Mouse (Mus musculus) CH12.LX (cell line): Measurements from ENCODE around the gene Rims1. TPM values are rescaled to one million over a fixed set of nuclear protein-coding genes. Genes with fewer than 3 reads are reported as not detected.

Experiments
- DNase-seq: peaks from one replicate; pipeline ENCODE4 v3.0.0-alpha.2; 2013; ENCODE audit errors: extremely low read depth
- H3K27ac ChIP-seq: 2 replicates; pipeline ENCODE4 v1.5.1; 2012; ENCODE audit warnings: low read depth, mild to moderate bottlenecking, control low read depth, moderate library complexity; ENCODE audit not compliant: insufficient read depth
- H3K27me3 ChIP-seq: replicated peaks from 2 replicates; pipeline ENCODE3; 2012; ENCODE audit warnings: inconsistent platforms
- H3K36me3 ChIP-seq, 2 experiments: replicated peaks in 1 of 2; 2 replicates each; pipeline versions ENCODE3 to v1.6.1; 2012; ENCODE audit warnings: inconsistent platforms in 1 of 2, low read length in 1 of 2, mild to moderate bottlenecking in 1 of 2, mixed read lengths in 1 of 2, moderate library complexity in 1 of 2; ENCODE audit not compliant: control insufficient read depth in 1 of 2, insufficient read depth in 1 of 2
- H3K4me1 ChIP-seq, 2 experiments: 2 replicates each; pipeline ENCODE4 v1.6.1; 2012; ENCODE audit warnings: inconsistent platforms in 1 of 2, moderate library complexity in 1 of 2; ENCODE audit not compliant: insufficient read depth in 2 of 2, control insufficient read depth in 1 of 2
- H3K4me2 ChIP-seq: 2 replicates; pipeline ENCODE4 v1.6.1; 2012; ENCODE audit warnings: low read depth, mild to moderate bottlenecking, control low read depth; ENCODE audit not compliant: poor library complexity, insufficient read depth, severe bottlenecking
- H3K4me3 ChIP-seq, 3 experiments: fragments of 150-350 bp in 1 of 3; sonication (generic) in 1 of 3; replicated peaks in 1 of 3; 2 replicates each; pipeline versions ENCODE3 to v1.5.1; 2011 to 2012; ENCODE audit warnings: low read depth in 2 of 3, low read length in 2 of 3, mild to moderate bottlenecking in 2 of 3, moderate library complexity in 2 of 3, control low read depth in 1 of 3, improper control_type of control experiment in 1 of 3, inconsistent platforms in 1 of 3, mixed read lengths in 1 of 3; ENCODE audit not compliant: poor library complexity in 1 of 3
- H3K79me2 ChIP-seq: replicated peaks from 2 replicates; pipeline ENCODE4 v1.6.1; 2012; ENCODE audit warnings: mild to moderate bottlenecking, moderate library complexity; ENCODE audit not compliant: control insufficient read depth, poor library complexity, insufficient read depth, severe bottlenecking; ENCODE audit errors: extremely low read depth
- H3K9ac ChIP-seq: 2 replicates; pipeline ENCODE4 v1.6.1; 2012; ENCODE audit warnings: low read depth, mild to moderate bottlenecking, control low read depth, moderate library complexity; ENCODE audit not compliant: insufficient read depth
- H3K9me3 ChIP-seq: replicated peaks from 2 replicates; pipeline ENCODE3; 2012; ENCODE audit warnings: low read length, inconsistent platforms, mixed read lengths
- BHLHE40 ChIP-seq: IDR thresholded peaks from 2 replicates; pipeline ENCODE4 v1.6.1; 2011; ENCODE audit warnings: mild to moderate bottlenecking, low read depth, low read length, improper control_type of control experiment
- CHD1 ChIP-seq: IDR thresholded peaks from 2 replicates; pipeline ENCODE4 v1.6.1; 2012; ENCODE audit warnings: low read depth, low read length, improper control_type of control experiment, inconsistent platforms
- CHD2 ChIP-seq: IDR thresholded peaks from 2 replicates; pipeline ENCODE4 v1.6.1; 2011; ENCODE audit warnings: low read length, improper control_type of control experiment
- EP300 ChIP-seq: IDR thresholded peaks from 2 replicates; pipeline ENCODE4 v1.6.1; 2011; ENCODE audit warnings: low read length, improper control_type of control experiment
- ETS1 ChIP-seq: conservative IDR thresholded peaks from 2 replicates; pipeline ENCODE4 v1.6.1; 2012; ENCODE audit warnings: low read depth, mild to moderate bottlenecking, inconsistent platforms, low read length, improper control_type of control experiment, moderate library complexity
- GABPA ChIP-seq: IDR thresholded peaks from 2 replicates; pipeline ENCODE4 v1.6.1; 2012; ENCODE audit warnings: low read depth, low read length, improper control_type of control experiment, inconsistent platforms; ENCODE audit not compliant: insufficient replicate concordance
- IRF4 ChIP-seq: IDR thresholded peaks from 2 replicates; pipeline ENCODE4 v1.6.1; 2014; ENCODE audit warnings: low read depth, mild to moderate bottlenecking, inconsistent platforms, low read length, improper control_type of control experiment
- JUN ChIP-seq: IDR thresholded peaks from 2 replicates; pipeline ENCODE4 v1.6.1; 2011; ENCODE audit warnings: low read depth, mild to moderate bottlenecking, low read length, improper control_type of control experiment, moderate library complexity; ENCODE audit not compliant: insufficient read depth
- JUND ChIP-seq: conservative IDR thresholded peaks from 2 replicates; pipeline ENCODE4 v1.6.1; 2011; ENCODE audit warnings: low read depth, low read length, improper control_type of control experiment
- KAT2A ChIP-seq: IDR thresholded peaks from 2 replicates; pipeline ENCODE4 v1.6.1; 2012; ENCODE audit warnings: low read length, improper control_type of control experiment, inconsistent platforms; ENCODE audit not compliant: insufficient replicate concordance
- MAFK ChIP-seq: IDR thresholded peaks from 2 replicates; pipeline ENCODE4 v1.6.1; 2011; ENCODE audit warnings: low read length, improper control_type of control experiment; ENCODE audit not compliant: insufficient replicate concordance
- MAX ChIP-seq: IDR thresholded peaks from 2 replicates; pipeline ENCODE4 v1.6.1; 2011; ENCODE audit warnings: low read length, improper control_type of control experiment
- MAZ ChIP-seq: IDR thresholded peaks from 2 replicates; pipeline ENCODE4 v1.6.1; 2012; ENCODE audit warnings: low read depth, mild to moderate bottlenecking, inconsistent platforms, low read length, improper control_type of control experiment, moderate library complexity
- MEF2A ChIP-seq: IDR thresholded peaks from 2 replicates; pipeline ENCODE4 v1.6.1; 2014; ENCODE audit warnings: low read depth, mild to moderate bottlenecking, inconsistent platforms, low read length, improper control_type of control experiment, borderline replicate concordance
- MXI1 ChIP-seq: IDR thresholded peaks from 2 replicates; pipeline ENCODE4 v1.6.1; 2011; ENCODE audit warnings: mild to moderate bottlenecking, low read depth, low read length, improper control_type of control experiment
- MYC ChIP-seq: IDR thresholded peaks from 2 replicates; pipeline ENCODE4 v1.6.1; 2011; ENCODE audit warnings: low read depth, mild to moderate bottlenecking, improper control_type of control experiment, low read length
- NELFE ChIP-seq: IDR thresholded peaks from 2 replicates; pipeline ENCODE4 v1.6.1; 2011; ENCODE audit warnings: low read depth, low read length, improper control_type of control experiment
- NRF1 ChIP-seq: IDR thresholded peaks from 2 replicates; pipeline ENCODE4 v1.6.1; 2014; ENCODE audit warnings: low read depth, mild to moderate bottlenecking, inconsistent platforms, low read length, improper control_type of control experiment, moderate library complexity
- RCOR1 ChIP-seq: conservative IDR thresholded peaks from 2 replicates; pipeline ENCODE4 v1.6.1; 2012; ENCODE audit warnings: low read depth, mild to moderate bottlenecking, inconsistent platforms, low read length, improper control_type of control experiment
- USF1 ChIP-seq: IDR thresholded peaks from 2 replicates; pipeline ENCODE4 v1.6.1; 2014; ENCODE audit warnings: low read depth, mild to moderate bottlenecking, inconsistent platforms, low read length, improper control_type of control experiment
- USF2 ChIP-seq: conservative IDR thresholded peaks from 2 replicates; pipeline ENCODE4 v1.6.1; 2011; ENCODE audit warnings: low read depth, low read length, improper control_type of control experiment
- ZC3H11A ChIP-seq: IDR thresholded peaks from 2 replicates; pipeline ENCODE4 v1.6.1; 2012; ENCODE audit warnings: low read depth, mild to moderate bottlenecking, inconsistent platforms, low read length, improper control_type of control experiment
- ZKSCAN1 ChIP-seq: IDR thresholded peaks from 2 replicates; pipeline ENCODE4 v1.6.1; 2012; ENCODE audit warnings: low read depth, inconsistent platforms, low read length, improper control_type of control experiment, borderline replicate concordance
- ZMIZ1 ChIP-seq: IDR thresholded peaks from 2 replicates; pipeline ENCODE4 v1.6.1; 2012; ENCODE audit warnings: low read depth, mild to moderate bottlenecking, inconsistent platforms, low read length, improper control_type of control experiment
- ZNF384 ChIP-seq: IDR thresholded peaks from 2 replicates; pipeline ENCODE4 v1.6.1; 2012; ENCODE audit warnings: low read depth, low read length, improper control_type of control experiment, inconsistent platforms
- dilution Hi-C: fragments of 300-500 bp; cut with MboI; formaldehyde crosslinking; loops from 2 replicates; pipeline ENCODE4 v1.14.3; 2020; ENCODE audit warnings: low sequenced_read_pairs; ENCODE audit not compliant: extremely low pct_unique_long_range_greater_than_20kb, extremely low pct_ligation_motif_present
- in situ Hi-C: fragments of 300-500 bp; cut with MboI; formaldehyde crosslinking; loops from 3 replicates; pipeline ENCODE4 v1.14.3; 2019; ENCODE audit warnings: low sequenced_read_pairs, low pct_ligation_motif_present, low pct_unique_long_range_greater_than_20kb, mixed read lengths
- polyA plus RNA-seq: library from polyadenylated mRNA; unstranded; fragments of >175 nt; gene quantifications from 2 replicates; pipeline ENCODE4 v1.2.1, GENCODE M21; 2012; ENCODE audit warnings: low read depth; ENCODE audit not compliant: insufficient read length
- total RNA-seq, 2 experiments: library from RNA; depleted of rRNA; stranded (reverse); fragments of 300-350 nt in 1 of 2; fragments of >200 nt in 1 of 2; gene quantifications; 2 replicates each; pipeline ENCODE4 v1.2.3; 2012 to 2014

Rims1 gene
- total and polyA plus RNA-seq, 3 experiments = not detected

GRCm38 (mm10) chr1:22293953-22294352, 511.8 kb downstream of the Rims1 start:
- Histone ChIP-seq H3K9ac (no peak overlapping the region), H3K27me3 (no peaks in the 10 kb centered on the region), H3K9me3 (no peaks in the 10 kb centered on the region)
- no peak for TF ChIP-seq MAZ
- no peak for TF ChIP-seq CHD1
- no peak for TF ChIP-seq EP300
- no peak for TF ChIP-seq MEF2A
- no peak for TF ChIP-seq JUND
- TF ChIP-seq USF1 = no peak
- TF ChIP-seq NRF1 = no peak
- TF ChIP-seq ZC3H11A = no peak
- no peak for TF ChIP-seq MYC
- TF ChIP-seq, all 38 proteins: peak for 0
- dilution Hi-C loops = no loop called here
- Histone ChIP-seq H3K4me1 (no peaks in the 10 kb centered on the region), H3K27ac (no peak overlapping the region), H3K4me3 (no peak overlapping the region), H3K4me2 (no peak overlapping the region), H3K36me3 (no peaks in the 10 kb centered on the region), H3K79me2 (no peaks in the 10 kb centered on the region)
- in situ Hi-C loops = no loop called here
- no peak for DNase-seq

GRCm38 (mm10) chr1:22293310-22293709, 512.5 kb downstream of the Rims1 start:
- Histone ChIP-seq H3K79me2 (no peaks in the 10 kb centered on the region), H3K4me2 (no peak overlapping the region), H3K9me3 (no peaks in the 10 kb centered on the region), H3K27me3 (no peaks in the 10 kb centered on the region), H3K27ac (no peak overlapping the region), H3K4me3 (no peak overlapping the region), H3K9ac (no peak overlapping the region), H3K36me3 (no peaks in the 10 kb centered on the region), H3K4me1 (no peaks in the 10 kb centered on the region)
- dilution Hi-C loops (no loop called here), in situ Hi-C loops (no loop called here)
- DNase-seq = no peak
- TF ChIP-seq MXI1 = no peak
- TF ChIP-seq MEF2A = no peak
- TF ChIP-seq ZMIZ1 = no peak
- no peak for TF ChIP-seq NELFE
- no peak for TF ChIP-seq GABPA
- no peak for TF ChIP-seq ZNF384
- no peak for TF ChIP-seq IRF4
- no peak for TF ChIP-seq ZC3H11A
- no peak for TF ChIP-seq ETS1
- TF ChIP-seq ZKSCAN1 = no peak
- no peak for TF ChIP-seq KAT2A
- no peak for TF ChIP-seq CHD2
- no peak for TF ChIP-seq MAX
- TF ChIP-seq MAFK = no peak
- no peak for TF ChIP-seq JUN
- no peak for TF ChIP-seq USF2
- no peak for TF ChIP-seq BHLHE40
- no peak for TF ChIP-seq RCOR1
